Mouse (Mus musculus) kidney, adult 2 months (tissue): ENCODE results near the gene Pfdn2.

Experiments
- CTCF ChIP-seq: fragments of 200-500 bp; conservative IDR thresholded peaks from 2 replicates; pipeline ENCODE4 v1.5.1; 2011; ENCODE audit warnings: low read depth, mild to moderate bottlenecking, control low read depth, low read length, moderate library complexity, mixed read lengths; ENCODE audit not compliant: insufficient read depth, insufficient read length
- POLR2A ChIP-seq: fragments of 200-500 bp; IDR thresholded peaks from one replicate; pipeline ENCODE4 v1.6.1; 2011; ENCODE audit warnings: low read depth, low read length, control low read depth

DNA sequence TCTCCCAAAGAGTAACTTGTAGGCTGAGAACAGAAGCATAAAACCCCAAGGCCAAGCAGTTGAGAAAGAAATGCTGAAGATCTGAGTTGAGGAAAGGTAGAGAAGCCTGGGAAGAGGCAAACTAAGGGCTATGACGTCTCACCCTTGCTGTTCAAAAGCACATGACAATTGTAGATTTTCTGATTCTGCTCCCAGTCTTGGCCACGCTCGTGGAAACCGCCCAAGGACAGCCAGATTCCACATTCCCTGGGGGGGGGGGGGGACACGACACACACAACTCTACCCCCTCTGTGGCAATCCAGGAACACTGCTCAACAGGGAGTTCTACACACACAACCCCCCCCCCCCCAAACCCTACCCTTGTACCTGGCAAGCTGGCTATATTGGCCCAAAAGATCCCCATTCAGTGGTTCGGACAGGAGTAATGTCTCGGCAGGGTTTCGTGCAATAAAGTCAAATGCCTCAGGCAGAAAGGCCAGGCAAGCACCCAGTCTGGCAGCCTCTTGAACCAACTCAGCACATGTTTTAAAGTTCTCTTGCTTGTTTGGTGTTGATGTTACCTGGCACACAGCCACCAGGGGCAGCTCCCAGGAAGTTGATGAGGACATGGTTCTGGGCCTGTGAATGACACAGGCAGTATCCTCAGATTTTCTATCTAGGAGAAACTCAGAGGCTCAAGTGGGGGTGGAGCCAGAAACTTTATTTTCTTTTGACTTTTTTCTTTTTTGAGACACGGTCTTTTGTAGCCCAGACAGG lies 1.4 kb upstream of the Pfdn2 start:
- no peak for TF ChIP-seq CTCF
- no peak for TF ChIP-seq POLR2A
